Mouse (Mus musculus) liver, adult (tissue): Measurements from ENCODE around the gene Aldh16a1.

ENCODE experiments used
- GATA4 ChIP-seq: IDR thresholded peaks from 2 replicates; pipeline ENCODE4 v1.6.1; 2014; ENCODE audit warnings: mild to moderate bottlenecking, low read length; ENCODE audit not compliant: insufficient replicate concordance

Gene Aldh16a1

DNA sequence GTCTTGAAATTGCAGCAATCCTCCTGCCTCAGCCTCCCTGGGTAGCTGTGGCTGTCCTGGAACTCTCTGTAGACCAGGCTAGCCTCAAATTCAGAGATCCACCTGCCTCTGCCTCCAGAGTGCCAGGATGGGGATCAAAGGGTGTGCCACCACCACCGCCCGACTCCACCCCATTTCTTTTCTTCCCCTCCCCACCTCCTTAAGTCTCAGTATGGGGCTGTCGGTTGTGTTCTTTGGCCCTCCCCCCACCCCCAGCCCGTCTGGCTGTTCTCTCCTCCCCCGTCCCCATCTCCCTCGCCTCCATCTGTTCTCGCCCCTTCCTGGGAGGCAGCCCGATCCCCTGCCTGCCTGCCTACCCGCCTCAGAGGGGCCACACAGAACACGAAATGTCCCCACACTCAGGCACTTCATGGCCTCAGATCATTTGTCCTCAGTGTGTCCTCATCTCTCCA lies 12.6 kb upstream of the Aldh16a1 start:
- no peak for TF ChIP-seq GATA4

DNA sequence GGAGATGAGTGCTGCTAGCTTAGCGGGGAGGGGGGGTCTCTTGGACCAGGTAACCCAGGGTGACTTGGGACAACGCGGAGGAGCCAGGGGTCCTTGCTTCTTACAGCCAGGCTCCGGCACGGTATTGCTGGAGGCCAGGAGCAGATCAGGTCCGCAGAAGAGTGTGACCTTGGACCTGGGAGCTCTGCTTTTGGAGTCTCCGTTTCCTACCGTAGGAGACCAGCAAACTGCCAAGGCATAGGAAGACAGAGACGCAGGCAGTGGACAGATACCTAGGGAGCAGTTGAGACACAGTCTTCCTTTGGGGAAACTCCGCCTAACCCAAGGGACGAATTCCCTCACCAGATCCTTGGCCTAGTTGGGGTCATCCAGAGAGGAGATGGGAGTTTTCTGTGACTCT lies 11.3 kb upstream of the Aldh16a1 start:
- no peak for TF ChIP-seq GATA4

DNA sequence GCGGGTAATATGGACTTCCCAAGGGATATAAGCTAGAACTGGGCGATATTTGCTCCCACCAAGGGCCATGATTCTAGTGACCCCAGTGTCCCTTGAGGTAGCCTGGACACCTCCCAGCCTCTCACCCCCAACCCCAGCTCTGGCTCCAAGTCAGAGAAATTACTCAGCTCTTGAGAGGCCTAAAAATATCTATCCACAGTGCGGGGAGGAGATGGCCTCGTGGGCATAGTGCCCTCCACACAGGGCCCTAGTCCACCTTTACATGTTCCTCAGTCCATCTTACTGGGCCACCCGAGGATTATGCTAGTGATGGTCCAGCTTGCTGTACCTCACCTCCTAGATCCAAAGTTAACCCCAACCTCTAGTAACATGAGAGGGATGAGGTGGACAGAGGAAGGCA lies 10.4 kb upstream of the Aldh16a1 start:
- TF ChIP-seq GATA4 = no peak

DNA sequence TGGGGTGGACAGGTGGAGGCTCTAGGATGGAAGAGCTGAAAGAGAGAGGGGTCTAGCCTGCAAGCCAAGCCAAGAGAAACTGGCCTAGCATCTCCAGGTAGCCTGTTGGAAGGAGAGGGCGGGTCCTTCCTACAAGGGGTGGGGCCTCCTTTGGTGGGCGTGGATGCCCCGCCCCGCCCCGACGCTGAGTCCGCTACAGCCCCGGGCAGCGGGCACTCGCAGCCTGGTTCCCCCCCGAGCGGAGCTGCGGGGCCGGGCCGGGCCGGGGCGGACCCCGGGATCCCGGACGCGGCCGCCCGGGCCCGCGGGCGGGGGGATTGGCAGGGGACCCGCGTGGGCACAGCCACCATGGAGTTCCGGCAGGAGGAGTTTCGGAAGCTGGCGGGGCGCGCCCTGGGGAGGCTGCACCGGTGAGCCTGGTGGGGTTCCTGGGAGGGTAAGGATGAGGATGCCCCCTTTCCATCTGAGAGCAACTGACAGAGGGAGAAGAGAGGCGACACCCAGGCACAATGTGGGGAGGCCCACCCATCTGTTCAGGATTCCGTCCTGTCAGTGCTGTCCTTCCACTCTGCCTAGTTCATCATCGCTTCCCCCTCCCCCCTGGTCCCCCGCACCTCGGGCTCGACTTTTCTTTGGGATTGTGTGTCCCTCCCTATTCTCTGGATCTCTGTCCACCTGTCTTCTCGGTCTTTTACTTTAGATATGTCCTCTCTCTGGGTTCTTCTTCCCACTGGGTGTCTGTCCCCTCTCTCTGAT lies 9.5 kb upstream of the Aldh16a1 start, which contains the start of gene Slc17a7:
Gene Slc17a7 (plus strand): TSS at position 215 of the 756 bp plus-strand sequence.
- TF ChIP-seq GATA4 = no peak

DNA sequence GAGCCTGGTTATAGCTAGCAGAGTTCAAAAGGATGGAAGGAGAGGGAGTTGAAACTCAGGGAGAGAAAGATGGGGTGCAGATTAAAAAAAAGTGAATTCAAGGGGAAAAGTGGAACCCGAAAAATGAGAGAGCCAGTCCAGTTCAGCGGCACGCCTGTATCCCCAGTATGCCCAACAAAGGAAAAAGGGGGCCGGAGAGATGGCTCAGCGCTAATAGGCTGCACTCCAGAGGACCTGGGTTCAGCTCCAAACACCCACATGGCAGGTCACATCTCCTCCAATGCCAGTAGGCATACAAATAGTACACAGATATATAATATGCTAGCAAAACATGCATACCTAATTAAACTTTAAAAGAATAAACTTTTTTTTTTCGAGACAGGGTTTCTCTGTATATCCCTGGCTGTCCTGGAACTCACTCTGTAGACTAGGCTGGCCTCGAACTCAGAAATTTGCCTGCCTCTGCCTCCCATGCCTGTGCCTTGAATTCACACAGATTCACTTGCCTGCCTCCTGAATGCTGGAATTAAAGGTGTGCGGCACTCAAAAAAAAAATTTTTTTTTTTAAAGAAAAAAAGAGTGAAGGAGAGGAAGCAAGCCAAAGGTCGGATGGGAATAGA lies 8.7 kb upstream of the Aldh16a1 start:
- no peak for TF ChIP-seq GATA4

DNA sequence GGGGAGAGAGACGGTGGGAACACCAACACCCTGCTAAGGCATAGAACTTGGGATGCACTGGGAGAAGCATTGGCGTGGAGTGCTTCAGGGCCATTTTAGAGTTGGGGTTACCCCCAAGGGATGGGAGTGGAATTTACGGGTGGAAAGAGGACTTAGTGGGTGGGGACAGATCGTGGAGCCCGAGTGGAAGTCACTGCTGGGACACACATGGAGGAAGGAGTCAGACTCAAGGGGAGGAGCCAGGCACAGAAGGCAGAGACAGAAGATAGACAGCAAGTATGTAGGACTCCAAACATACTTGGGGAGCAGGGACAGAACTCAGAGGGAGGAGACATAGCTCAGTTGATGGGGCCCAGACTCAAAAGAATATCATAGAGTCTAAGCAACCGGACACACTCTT lies 8.2 kb upstream of the Aldh16a1 start:
- TF ChIP-seq GATA4 = no peak

DNA sequence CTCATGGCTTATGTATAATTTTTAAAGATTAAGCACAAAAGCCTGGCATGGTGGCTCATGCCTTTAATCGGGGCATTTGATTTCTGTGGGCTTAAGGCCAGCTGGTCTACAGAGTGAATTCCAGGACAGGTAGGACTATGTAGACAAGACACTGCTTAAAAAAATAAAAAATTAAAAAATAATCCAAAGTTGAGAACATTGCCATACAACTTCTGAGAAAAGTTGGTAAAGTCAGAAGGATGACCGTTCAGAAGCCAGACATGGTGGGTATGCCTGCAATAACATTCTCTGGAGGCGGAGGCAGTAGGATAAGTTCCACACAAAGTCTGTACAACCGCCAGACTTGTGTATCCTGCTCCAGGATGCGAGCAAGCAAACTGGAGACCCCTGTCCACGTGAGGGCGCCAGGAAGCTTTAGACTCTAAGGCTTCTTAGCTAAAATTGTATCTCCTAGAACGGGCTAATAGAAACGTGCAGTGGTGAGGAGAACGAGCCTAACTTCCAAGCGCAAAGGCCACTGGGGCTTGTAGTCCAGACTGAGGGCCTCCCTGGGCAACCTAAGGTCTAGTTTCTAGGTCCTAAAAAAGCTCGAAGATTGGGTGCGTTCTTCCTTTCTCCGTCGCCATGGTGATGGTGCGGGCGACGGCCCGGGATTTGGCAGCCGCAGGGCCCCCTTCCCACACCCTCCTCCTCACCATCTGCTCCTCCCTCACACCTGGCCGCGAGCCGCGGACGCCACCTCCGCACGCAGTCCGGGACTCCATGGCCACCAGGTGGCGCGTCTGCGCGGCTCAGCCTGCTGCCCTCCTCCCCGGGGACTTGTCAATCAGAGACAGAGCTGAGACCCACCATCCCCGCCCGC lies 7.5 kb upstream of the Aldh16a1 start:
- no peak for TF ChIP-seq GATA4

DNA sequence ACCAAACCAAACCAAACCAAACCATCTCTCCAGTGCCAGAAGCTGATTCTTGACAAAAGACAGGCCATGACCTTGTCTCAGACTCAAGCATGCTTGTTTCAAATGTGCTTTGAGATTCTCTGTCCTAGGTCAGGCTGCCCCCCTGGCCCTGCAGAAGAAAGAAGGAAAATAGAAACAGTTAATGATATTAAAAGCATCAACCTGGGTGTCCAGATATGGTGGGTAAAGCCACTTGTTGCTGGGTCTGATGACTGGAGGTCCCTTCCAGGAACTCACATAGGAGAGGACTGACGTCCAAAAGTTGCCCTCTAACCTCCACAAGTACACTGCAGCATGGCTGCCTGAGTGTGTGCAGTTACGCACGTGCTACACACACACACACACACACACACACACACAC lies 6.5 kb upstream of the Aldh16a1 start:
- no peak for TF ChIP-seq GATA4

DNA sequence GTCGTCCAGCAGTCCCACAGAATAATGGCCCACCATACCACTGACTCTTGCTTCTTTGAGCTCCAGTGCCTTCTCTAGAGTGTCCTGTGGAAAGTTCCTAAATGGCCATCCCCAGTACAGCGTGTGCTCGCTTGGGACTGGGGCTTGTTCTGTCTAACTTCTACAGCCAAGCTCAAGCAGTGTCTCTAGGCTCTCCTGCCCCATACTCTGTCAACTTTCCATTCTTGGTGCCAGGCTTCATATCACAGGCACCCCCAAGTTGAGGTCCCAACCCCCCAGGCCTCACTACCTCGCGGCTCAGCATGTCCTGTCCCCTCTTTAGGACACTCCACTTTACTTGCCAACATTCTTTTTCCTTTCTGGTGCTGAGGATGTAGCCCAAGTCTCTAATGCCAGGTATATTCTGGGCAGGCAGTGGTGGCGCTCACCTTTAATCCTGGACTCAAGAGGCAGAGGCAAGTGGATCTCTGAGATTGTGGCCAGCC lies 6.0 kb upstream of the Aldh16a1 start:
- TF ChIP-seq GATA4 = no peak

DNA sequence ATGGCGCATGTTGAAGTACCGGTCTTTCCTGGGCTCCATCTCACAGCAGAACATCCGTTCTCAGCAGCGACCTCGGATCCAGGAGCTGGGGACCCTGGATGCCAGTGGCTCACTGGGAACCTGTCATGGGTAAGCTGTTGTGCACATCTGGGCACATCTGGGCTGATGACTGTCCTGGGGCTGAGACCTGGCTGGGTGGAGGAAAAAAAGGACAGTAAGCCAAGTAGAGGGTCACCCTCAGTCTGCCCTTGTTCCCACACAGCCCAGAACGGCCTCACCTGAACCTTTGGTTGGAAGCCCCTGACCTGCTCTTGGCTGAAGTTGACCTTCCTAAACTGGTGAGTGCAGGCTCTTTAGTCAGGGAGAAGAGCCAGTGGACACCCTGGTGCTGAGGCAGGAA lies 4.6 kb upstream of the Aldh16a1 start:
- no peak for TF ChIP-seq GATA4

DNA sequence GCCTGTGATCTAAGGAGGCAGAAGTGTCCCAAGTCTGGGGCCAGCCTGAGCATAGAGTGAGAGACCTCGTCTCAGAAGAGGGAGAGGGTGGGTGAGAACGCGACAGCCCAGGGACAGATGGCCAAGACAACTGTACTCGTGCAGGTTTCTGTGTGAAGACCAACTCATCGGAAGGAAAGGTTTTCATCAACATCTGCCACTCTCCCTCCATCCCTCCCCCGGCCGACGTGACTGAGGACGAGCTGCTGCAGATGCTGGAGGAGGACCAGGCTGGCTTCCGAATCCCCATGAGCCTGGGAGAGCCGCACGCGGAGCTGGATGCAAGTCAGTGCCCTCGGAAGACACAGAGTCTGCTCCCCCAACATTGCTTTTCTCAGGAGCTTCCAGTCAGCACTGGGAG lies 3.1 kb upstream of the Aldh16a1 start:
- no peak for TF ChIP-seq GATA4

DNA sequence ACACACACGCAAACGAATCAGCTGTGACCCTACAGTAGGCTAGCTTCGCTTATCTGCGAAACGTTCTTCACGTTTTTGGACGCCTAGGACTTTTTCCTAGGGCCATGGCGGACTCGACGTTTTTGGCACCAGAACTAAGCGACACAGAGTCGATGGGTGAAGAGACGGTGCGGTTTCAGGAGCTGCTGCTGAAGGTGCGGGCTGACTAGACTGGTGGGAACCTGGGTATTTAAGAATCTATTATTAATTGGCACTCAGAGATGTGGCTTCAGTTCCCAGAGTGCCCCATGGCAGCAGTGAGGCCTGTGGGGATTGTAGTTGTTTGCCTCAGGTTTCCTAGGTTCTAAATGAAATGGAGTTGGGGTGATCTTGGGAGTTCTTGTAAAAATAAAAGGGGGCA lies 1.8 kb upstream of the Aldh16a1 start:
- no peak for TF ChIP-seq GATA4

DNA sequence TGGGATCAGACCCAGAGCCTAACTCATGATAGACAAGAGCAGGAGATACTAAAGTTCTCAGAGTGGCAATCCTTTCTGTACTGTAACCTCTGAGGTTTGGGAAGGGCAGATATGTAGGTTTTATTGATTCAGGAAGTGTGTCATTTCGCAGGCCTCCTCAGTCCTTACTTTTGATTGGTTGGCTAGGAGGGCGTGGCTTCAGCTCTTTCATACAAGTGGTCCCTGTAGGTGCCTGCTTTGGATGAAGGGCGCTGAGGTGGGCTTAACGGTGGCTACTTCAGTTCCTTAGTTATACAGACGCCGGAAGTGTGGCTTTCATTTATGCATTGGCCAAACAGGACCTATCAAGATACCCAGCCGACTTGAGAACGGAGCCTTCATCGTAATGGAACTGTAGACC lies 1.2 kb upstream of the Aldh16a1 start:
- no peak for TF ChIP-seq GATA4

DNA sequence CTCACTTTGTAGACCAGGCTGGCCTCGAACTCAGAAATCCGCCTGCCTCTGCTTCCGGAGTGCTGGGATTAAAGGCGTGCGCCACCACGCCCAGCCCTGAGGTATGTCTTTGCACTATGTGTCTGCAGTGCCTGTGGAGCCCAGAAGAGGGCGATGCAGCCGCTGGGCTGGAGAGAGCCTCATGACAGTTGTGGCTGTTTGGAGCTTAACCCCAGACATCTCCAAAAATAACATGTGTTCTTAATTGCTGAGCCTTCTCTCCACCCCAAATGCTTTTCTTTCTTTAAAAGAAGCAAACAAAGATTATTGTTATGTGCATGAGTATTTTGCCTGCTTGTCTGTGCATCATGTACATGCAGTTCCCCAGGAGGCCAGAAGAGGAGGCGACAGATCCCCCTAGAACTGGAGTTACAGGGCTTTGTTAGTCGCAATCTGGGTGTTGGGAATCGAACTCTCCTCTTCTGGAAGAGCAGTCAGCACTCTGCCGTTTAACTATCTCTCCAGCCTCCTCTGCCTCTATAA lies 670 bp upstream of the Aldh16a1 start:
- no peak for TF ChIP-seq GATA4

DNA sequence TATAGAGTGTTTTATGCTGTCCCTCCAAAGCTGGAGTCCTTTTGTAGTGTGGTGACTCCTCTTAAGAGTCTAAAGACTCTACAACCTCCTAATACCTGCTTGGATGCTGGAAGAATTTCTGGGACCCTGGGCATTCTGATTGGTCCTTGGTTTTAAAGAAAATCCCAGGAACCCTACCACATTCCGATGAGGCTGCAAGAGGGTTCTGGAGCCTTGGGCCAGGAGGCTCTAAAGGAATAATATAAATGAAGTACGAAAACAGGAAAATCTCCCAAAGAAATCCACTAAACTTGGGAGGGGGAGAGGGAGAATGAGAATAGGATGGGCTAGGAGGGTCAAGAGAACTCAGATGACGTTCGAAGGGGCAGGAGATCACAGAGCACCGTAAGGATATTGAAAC lies 798 bp downstream of the Aldh16a1 start:
- TF ChIP-seq GATA4 = no peak

DNA sequence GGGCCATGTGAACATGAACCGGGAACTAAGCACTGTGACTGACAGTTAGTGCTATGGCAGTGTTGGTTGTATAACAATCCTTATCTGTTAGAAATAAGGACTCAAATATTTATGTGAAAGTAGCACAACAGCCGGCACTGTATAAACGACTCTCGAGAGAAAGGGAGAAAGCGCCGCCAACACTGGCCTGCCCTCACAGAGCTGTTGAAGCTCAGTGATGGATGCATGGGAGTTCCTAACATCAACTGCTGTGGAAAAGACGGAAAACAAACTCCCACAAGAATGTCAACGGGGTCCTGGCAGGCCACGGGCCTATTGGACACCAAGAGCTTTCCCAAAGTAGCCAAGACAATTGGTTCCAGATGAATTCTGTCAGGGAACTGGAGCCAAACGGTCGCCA lies 3.1 kb downstream of the Aldh16a1 start:
- TF ChIP-seq GATA4 = no peak

DNA sequence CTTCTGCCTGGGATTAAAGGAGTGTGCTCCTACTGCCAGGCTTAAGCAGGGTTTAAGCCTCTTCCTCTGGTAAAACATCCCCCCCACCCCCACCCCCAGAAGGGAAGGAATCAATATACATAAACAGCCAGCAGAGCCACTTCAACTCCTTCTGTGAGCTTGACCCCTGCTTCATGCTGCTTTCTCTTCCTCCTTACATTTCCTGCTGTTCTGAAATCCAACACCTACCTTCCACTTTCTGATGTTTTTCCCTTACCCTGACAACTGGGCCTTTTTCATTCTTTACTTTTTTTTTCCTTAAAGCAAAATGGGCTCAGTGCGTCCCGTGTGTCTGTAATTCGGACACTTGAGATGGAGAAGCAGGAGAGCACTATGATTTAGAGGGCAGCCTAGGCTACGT lies 4.1 kb downstream of the Aldh16a1 start:
- TF ChIP-seq GATA4 = no peak
